Mouse (Mus musculus): Measurements from ENCODE around the gene Slc25a54. TPM values are rescaled to one million over a fixed set of nuclear protein-coding genes. Genes with fewer than 3 reads are reported as not detected.
A peak's percentile ranks its signal among the peaks of the same experiment; 100 is the strongest.

The Slc25a54 gene
- polyA plus RNA-seq, 1 experiment from 2014 or later = not detected

DNA sequence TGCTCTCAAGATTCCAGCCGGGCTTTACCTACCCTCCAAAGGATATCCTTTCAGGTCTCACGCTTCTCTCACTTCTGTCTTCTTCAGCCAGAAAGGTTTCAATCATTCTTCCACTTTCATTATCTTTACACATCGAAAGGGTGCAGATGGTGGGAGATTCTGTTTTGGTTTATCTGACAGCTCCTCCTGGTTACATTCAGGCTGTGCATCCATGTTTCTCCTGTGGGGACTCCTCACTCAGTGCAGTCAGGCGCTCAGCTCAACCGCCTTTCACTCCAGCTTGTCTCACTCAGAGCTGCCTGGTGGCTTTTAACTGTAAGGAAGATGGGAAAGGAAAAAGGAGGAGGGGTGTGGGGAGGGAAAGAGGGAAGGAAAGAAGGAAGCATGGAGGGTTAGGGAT, 39.7 kb downstream of the Slc25a54 start:
- H3K9ac ChIP-seq (replicated peaks; ENCODE audit: low read length) = no peak overlapping the region
- H3K4me1 ChIP-seq (ENCODE audit: insufficient read depth, low read length) = peaks cover 11% of the 10 kb centered on the region
- no peaks in the 10 kb centered on the region for H3K9me3 ChIP-seq (ENCODE audit: low read length)
- H3K4me2 ChIP-seq (replicated peaks; ENCODE audit: low read depth, low read length) = no peak overlapping the region
- no peaks in the 10 kb centered on the region for H3K27me3 ChIP-seq (ENCODE audit: insufficient read depth, low read length)
- no peak for ATAC-seq (ENCODE audit: low FRiP score, low TSS enrichment)
- H3K36me3 ChIP-seq (ENCODE audit: insufficient read depth, low read length) = no peaks in the 10 kb centered on the region
- H3K27ac ChIP-seq (ENCODE audit: low read length) = no peak overlapping the region
- no peak overlapping the region for H3K4me3 ChIP-seq (ENCODE audit: low read length)
- 75% methylated on average over 5 of the region's 5 CpGs for WGBS

DNA sequence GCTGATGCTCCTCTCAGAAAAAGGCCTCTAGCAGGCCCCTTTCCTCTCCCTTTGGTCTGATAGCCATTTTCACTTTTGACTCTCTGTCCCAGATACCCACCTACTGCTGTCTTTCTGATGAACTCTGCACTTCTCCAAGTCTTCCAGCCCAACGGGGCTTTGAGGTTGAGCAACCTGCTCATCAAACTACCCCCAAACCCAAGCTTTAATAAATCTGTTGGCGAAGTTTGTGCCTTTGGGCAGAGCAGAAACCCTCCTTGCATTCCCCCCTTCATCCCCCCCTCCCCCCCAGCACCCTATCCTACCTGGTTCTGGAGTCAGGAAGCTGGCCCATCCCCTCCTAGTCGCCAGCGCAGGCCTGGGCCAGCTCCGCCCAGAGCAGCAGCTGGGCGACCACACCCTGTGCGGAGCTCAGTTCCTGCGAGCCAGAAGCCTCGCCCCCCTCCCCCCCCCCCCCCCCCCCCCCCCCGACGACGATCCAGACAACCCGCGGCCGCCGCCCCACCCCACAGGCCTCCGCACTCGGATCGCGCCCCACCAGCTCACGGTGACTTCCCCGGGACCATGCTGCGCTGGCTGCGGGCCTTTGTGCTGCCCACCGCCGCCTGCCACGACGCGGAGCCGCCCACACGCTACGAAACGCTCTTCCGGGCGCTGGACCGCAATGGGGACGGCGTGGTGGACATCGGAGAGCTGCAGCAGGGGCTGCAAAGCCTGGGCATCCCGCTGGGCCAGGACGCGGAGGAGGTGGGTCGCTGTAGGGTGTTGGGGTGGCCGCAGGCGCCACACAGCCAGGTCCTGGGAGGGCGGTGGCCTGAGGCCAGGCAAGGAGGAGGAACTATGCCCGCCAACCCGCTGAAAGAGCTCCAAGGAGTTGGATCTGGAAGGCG, 42.6 kb downstream of the Slc25a54 start, which contains the start of gene Slc25a24:
Slc25a24 (plus strand) TSS at position 509 of the 890 bp plus-strand sequence.
- Histone ChIP-seq H3K9ac (replicated peaks; ENCODE audit: low read length) (peak within 1 kb of the TSS; percentile 94), H3K27ac (ENCODE audit: low read length) (peak within 1 kb of the TSS; percentile 87), H3K9me3 (ENCODE audit: low read length) (no peaks in the 10 kb centered on the region), H3K36me3 (ENCODE audit: insufficient read depth, low read length) (peaks cover 4% of the 10 kb centered on the region; the same call in 1 of the 2 replicates), H3K27me3 (ENCODE audit: insufficient read depth, low read length) (no peaks in the 10 kb centered on the region), H3K4me1 (ENCODE audit: insufficient read depth, low read length) (peaks cover 14% of the 10 kb centered on the region), H3K4me2 (replicated peaks; ENCODE audit: low read depth, low read length) (peak within 1 kb of the TSS; percentile 60), H3K4me3 (ENCODE audit: low read length) (peak within 1 kb of the TSS; percentile 88)
- ATAC-seq (ENCODE audit: low FRiP score, low TSS enrichment) = peak; percentile 96
- WGBS = 1% methylated on average over 38 of the region's 49 CpGs

- Histone ChIP-seq H3K9me3 (ENCODE audit: low read length) (no peaks in the 10 kb centered on the region), H3K27me3 (ENCODE audit: insufficient read depth, low read length) (no peaks in the 10 kb centered on the region), H3K4me1 (ENCODE audit: insufficient read depth, low read length) (peaks cover 14% of the 10 kb centered on the region), H3K36me3 (ENCODE audit: insufficient read depth, low read length) (peaks cover 4% of the 10 kb centered on the region; the same call in 1 of the 2 replicates), H3K27ac (ENCODE audit: low read length) (peak overlapping the region; percentile 87), H3K9ac (replicated peaks; ENCODE audit: low read length) (peak overlapping the region; percentile 94), H3K4me3 (ENCODE audit: low read length) (peak overlapping the region; percentile 88), H3K4me2 (replicated peaks; ENCODE audit: low read depth, low read length) (peak overlapping the region; percentile 60)
- no peak for ATAC-seq (ENCODE audit: low FRiP score, low TSS enrichment)
- 7% methylated on average over 8 of the region's 8 CpGs for WGBS
These were observed 43.3 kb downstream of the Slc25a54 start for GRCm38 (mm10) chr3:109123531-109123981.

DNA sequence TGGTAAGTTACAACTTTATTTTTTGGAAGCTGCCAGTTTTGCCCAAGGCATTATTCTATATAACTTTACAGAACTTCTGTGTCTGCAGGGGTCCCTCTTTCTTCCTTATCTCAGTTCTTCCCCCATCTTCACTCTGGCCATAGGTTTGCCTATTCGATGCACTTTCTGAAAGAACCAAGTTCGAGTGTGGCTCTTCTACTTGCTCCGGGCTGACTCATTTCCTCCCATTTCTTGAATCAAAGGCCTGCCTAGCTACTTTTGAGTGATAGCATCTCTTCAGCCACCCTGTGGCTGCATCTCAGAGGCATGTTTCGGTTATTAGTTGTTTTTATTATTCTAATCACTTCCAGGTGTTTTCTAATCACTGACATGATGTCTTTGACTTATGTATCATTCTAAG, 43.8 kb downstream of the Slc25a54 start:
- no peaks in the 10 kb centered on the region for H3K9me3 ChIP-seq (ENCODE audit: low read length)
- H3K4me2 ChIP-seq (replicated peaks; ENCODE audit: low read depth, low read length) = peak overlapping the region; percentile 60
- H3K27me3 ChIP-seq (ENCODE audit: insufficient read depth, low read length) = no peaks in the 10 kb centered on the region
- ATAC-seq (ENCODE audit: low FRiP score, low TSS enrichment) = no peak
- peaks cover 4% of the 10 kb centered on the region; the same call in 1 of the 2 replicates for H3K36me3 ChIP-seq (ENCODE audit: insufficient read depth, low read length)
- H3K4me1 ChIP-seq (ENCODE audit: insufficient read depth, low read length) = peaks cover 14% of the 10 kb centered on the region
- H3K9ac ChIP-seq (replicated peaks; ENCODE audit: low read length) = peak overlapping the region; percentile 22; the same call in 1 of the 2 replicates
- 51% methylated on average over 4 of the region's 4 CpGs for WGBS
- H3K27ac ChIP-seq (ENCODE audit: low read length) = no peak overlapping the region
- peak overlapping the region; percentile 88 for H3K4me3 ChIP-seq (ENCODE audit: low read length)

DNA sequence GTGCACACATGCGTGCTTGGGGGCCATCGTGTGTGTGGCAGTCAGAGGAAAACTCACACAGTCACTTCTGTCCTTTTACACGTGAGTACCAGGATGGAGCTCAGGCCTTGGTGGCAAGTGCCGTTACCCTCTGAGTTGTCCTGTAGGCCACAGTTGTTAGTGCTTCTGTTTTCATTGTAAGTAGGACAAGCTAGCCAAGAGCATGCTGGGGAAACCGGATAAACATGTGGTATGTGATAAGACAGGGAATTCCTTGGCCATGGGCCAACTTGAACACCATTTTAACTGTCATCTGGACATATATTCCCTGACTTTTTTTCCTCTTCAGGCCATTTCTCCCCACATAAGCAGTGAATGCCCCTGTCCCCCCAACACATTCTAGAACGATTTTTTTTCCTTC, 45.3 kb downstream of the Slc25a54 start:
- Histone ChIP-seq H3K4me3 (ENCODE audit: low read length) (no peak overlapping the region), H3K9me3 (ENCODE audit: low read length) (no peaks in the 10 kb centered on the region), H3K27ac (ENCODE audit: low read length) (no peak overlapping the region), H3K4me2 (replicated peaks; ENCODE audit: low read depth, low read length) (no peak overlapping the region), H3K9ac (replicated peaks; ENCODE audit: low read length) (no peak overlapping the region), H3K27me3 (ENCODE audit: insufficient read depth, low read length) (no peaks in the 10 kb centered on the region), H3K36me3 (ENCODE audit: insufficient read depth, low read length) (peaks cover 6% of the 10 kb centered on the region; the same call in 1 of the 2 replicates), H3K4me1 (ENCODE audit: insufficient read depth, low read length) (peaks cover 14% of the 10 kb centered on the region)
- 64% methylated on average over 6 of the region's 6 CpGs for WGBS
- ATAC-seq (ENCODE audit: low FRiP score, low TSS enrichment) = no peak

DNA sequence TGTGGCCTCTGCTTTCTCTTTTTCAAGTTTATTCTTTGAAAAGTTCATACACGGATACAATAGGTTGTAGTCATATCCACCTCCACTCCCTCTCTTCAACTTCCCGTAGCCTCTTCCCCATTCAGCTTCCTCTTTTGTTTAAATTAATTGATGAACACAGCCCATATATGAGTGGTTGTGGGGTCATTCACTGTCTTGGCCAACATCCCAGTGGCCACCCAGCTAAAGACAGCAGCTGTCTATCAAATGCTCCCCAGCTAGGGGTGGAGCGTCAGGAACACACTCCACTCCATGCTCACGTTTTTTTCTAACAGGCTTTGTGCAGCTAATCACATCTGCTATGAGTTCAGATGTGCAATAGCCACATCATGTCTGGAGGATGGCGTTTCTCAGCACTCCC, 49.5 kb downstream of the Slc25a54 start:
- no peak overlapping the region for H3K9ac ChIP-seq (replicated peaks; ENCODE audit: low read length)
- no peaks in the 10 kb centered on the region for H3K27me3 ChIP-seq (ENCODE audit: insufficient read depth, low read length)
- peaks cover 10% of the 10 kb centered on the region; the same call in 1 of the 2 replicates for H3K9me3 ChIP-seq (ENCODE audit: low read length)
- 83% methylated on average over 5 of the region's 5 CpGs for WGBS
- no peak overlapping the region for H3K27ac ChIP-seq (ENCODE audit: low read length)
- no peak overlapping the region for H3K4me2 ChIP-seq (replicated peaks; ENCODE audit: low read depth, low read length)
- ATAC-seq (ENCODE audit: low FRiP score, low TSS enrichment) = no peak
- H3K36me3 ChIP-seq (ENCODE audit: insufficient read depth, low read length) = peaks cover 16% of the 10 kb centered on the region; the same call in 1 of the 2 replicates
- no peak overlapping the region for H3K4me3 ChIP-seq (ENCODE audit: low read length)
- peaks cover 3% of the 10 kb centered on the region; the same call in 1 of the 2 replicates for H3K4me1 ChIP-seq (ENCODE audit: insufficient read depth, low read length)

DNA sequence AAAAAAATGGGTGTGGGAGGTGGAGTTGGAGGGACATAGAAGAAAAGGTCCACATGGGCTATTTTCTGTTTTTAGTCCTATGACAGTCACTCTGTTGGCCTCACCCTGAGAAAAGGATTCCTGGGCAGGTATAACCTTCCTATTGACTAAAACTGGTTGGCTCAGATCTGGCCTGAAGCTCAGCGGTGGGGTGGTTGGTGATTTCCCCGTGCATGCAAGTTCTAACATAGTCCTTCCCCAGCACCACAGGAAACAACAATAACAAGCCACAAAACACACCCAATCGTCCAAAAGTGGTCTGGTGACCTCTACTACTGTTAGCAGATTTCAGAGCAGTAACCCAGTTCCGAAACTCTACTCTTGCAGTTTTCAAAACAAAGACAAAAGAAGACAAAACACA, 52.7 kb downstream of the Slc25a54 start:
- ATAC-seq (ENCODE audit: low FRiP score, low TSS enrichment) = no peak
- H3K9me3 ChIP-seq (ENCODE audit: low read length) = peaks cover 10% of the 10 kb centered on the region; the same call in 1 of the 2 replicates
- H3K9ac ChIP-seq (replicated peaks; ENCODE audit: low read length) = no peak overlapping the region
- no peak overlapping the region for H3K27ac ChIP-seq (ENCODE audit: low read length)
- 85% methylated on average over 4 of the region's 4 CpGs for WGBS
- H3K36me3 ChIP-seq (ENCODE audit: insufficient read depth, low read length) = peaks cover 20% of the 10 kb centered on the region; the same call in 1 of the 2 replicates
- no peak overlapping the region for H3K4me3 ChIP-seq (ENCODE audit: low read length)
- H3K4me2 ChIP-seq (replicated peaks; ENCODE audit: low read depth, low read length) = no peak overlapping the region
- H3K27me3 ChIP-seq (ENCODE audit: insufficient read depth, low read length) = no peaks in the 10 kb centered on the region
- no peaks in the 10 kb centered on the region for H3K4me1 ChIP-seq (ENCODE audit: insufficient read depth, low read length)

DNA sequence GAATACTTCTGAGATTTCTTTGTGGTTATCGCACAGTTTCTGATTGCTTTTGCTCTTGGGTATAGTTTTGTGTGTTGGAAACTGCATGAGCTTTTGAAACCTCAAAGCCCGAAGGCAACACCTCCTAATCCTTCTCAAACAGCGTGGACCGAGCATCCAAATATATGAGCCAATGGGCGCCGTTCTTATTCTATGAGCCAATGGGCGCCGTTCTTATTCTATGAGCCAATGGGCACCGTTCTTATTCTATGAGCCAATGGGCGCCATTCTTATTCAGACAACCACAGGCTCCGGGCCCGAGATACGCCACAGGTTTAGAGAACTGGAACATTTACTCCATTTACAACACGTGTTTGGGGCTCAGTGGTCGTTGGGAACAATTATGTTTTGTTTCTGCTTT, 53.8 kb downstream of the Slc25a54 start:
- no peaks in the 10 kb centered on the region for H3K4me1 ChIP-seq (ENCODE audit: insufficient read depth, low read length)
- H3K9ac ChIP-seq (replicated peaks; ENCODE audit: low read length) = no peak overlapping the region
- H3K9me3 ChIP-seq (ENCODE audit: low read length) = peaks cover 10% of the 10 kb centered on the region; the same call in 1 of the 2 replicates
- no peak overlapping the region for H3K4me3 ChIP-seq (ENCODE audit: low read length)
- no peak overlapping the region for H3K4me2 ChIP-seq (replicated peaks; ENCODE audit: low read depth, low read length)
- WGBS = 96% methylated on average over 15 of the region's 15 CpGs
- no peak for ATAC-seq (ENCODE audit: low FRiP score, low TSS enrichment)
- H3K27me3 ChIP-seq (ENCODE audit: insufficient read depth, low read length) = no peaks in the 10 kb centered on the region
- H3K36me3 ChIP-seq (ENCODE audit: insufficient read depth, low read length) = peaks cover 20% of the 10 kb centered on the region; the same call in 1 of the 2 replicates
- no peak overlapping the region for H3K27ac ChIP-seq (ENCODE audit: low read length)

GRCm38 (mm10) chr3:109135352-109135751, 55.1 kb downstream of the Slc25a54 start:
- ATAC-seq (ENCODE audit: low FRiP score, low TSS enrichment) = no peak
- 88% methylated on average over 1 of the region's 1 CpGs for WGBS
- Histone ChIP-seq H3K9ac (replicated peaks; ENCODE audit: low read length) (no peak overlapping the region), H3K4me3 (ENCODE audit: low read length) (no peak overlapping the region), H3K27me3 (ENCODE audit: insufficient read depth, low read length) (no peaks in the 10 kb centered on the region), H3K4me2 (replicated peaks; ENCODE audit: low read depth, low read length) (no peak overlapping the region), H3K27ac (ENCODE audit: low read length) (no peak overlapping the region), H3K4me1 (ENCODE audit: insufficient read depth, low read length) (no peaks in the 10 kb centered on the region), H3K36me3 (ENCODE audit: insufficient read depth, low read length) (peaks cover 18% of the 10 kb centered on the region; the same call in 1 of the 2 replicates), H3K9me3 (ENCODE audit: low read length) (peaks cover 10% of the 10 kb centered on the region; the same call in 1 of the 2 replicates)

DNA sequence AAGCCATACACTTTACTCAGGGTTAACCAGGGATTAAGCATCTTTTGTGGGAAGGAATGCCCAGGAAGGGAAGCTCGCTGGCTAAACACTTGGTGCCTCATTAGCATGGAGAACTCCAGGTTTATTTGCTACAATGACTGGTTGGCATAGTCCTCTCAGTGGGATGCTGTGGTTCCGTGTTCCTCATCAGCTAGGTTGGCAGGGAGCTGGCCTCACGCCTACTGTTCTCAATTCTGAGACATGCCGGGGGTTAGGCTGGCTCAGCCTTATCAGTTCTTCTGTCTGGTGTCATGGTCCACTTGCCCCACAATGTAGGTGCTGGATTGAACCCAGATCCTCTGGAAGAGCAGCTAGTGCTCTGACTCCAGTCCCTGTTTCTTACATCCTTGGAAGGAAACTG, 72.3 kb downstream of the Slc25a54 start:
- Histone ChIP-seq H3K27ac (ENCODE audit: low read length) (no peak overlapping the region), H3K27me3 (ENCODE audit: insufficient read depth, low read length) (no peaks in the 10 kb centered on the region), H3K4me2 (replicated peaks; ENCODE audit: low read depth, low read length) (no peak overlapping the region), H3K4me1 (ENCODE audit: insufficient read depth, low read length) (no peaks in the 10 kb centered on the region), H3K9me3 (ENCODE audit: low read length) (no peaks in the 10 kb centered on the region), H3K9ac (replicated peaks; ENCODE audit: low read length) (no peak overlapping the region), H3K36me3 (ENCODE audit: insufficient read depth, low read length) (no peaks in the 10 kb centered on the region), H3K4me3 (ENCODE audit: low read length) (no peak overlapping the region)
- no peak for ATAC-seq (ENCODE audit: low FRiP score, low TSS enrichment)
- WGBS = 94% methylated on average over 4 of the region's 4 CpGs
